Mouse (Mus musculus) bone marrow macrophage, adult 2 months (primary cell): ENCODE data around the gene Ccdc78.

Experiments
- CTCF ChIP-seq: IDR thresholded peaks from 2 replicates; pipeline ENCODE4 v1.5.1; 2012; ENCODE audit warnings: low read depth, mild to moderate bottlenecking, low read length, moderate library complexity
- POLR2A ChIP-seq: IDR thresholded peaks from 2 replicates; pipeline ENCODE4 v1.6.1; 2012; ENCODE audit warnings: mild to moderate bottlenecking, low read depth, low read length, borderline replicate concordance

DNA sequence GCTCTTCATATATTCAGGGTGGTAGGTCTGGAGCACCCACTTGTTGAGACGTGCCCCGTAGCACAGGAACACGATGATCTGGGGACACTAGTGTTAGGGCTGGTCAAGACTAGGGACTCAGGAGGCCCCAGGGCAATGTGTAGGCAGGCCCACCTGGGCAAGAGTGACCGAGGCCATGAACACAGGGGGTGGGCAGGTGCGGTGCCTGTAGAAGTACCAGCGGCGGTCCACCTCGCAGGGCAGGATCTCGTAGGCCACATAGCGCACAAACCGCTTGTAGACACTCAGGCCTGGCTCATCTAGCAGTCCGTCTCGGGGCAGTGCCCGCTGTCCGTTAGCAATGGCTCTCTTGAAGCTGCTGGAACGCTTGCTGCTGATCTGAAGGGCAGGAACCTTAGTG is 49.4 kb downstream of the Ccdc78 start:
- TF ChIP-seq CTCF (no peak), POLR2A (no peak)
